9 mouse cellular contexts compared by ENCODE assay signal in genomic region chr8:114294889-114295748, GRCm38 (mm10).
A peak's percentile ranks its signal among the peaks of the same experiment; 100 is the strongest.
DNase-seq lines count a peak whose midpoint lies in the region; ATAC-seq and TF ChIP-seq lines count a peak whose summit lies in the region.
"Had no signal": no experiment of that assay in that cellular context is flagged by ENCODE, and none has a peak within 500 bp of the region (broad histone marks: within the 10 kb centered on the region; RNA-seq: fewer than 3 reads in every experiment).

No protein-coding gene starts in this region.

- no peak for TF ChIP-seq EP300 in lung, postnatal 0 days (IDR thresholded peaks at IDR 0.05)

- H3K9me3 ChIP-seq in lung, postnatal 0 days (ENCODE audit: low read length): no peaks in the 10 kb centered on the region

- H3K27ac ChIP-seq in lung, postnatal 0 days (ENCODE audit: low read length): no peak overlapping the region

- H3K27me3 ChIP-seq in lung, postnatal 0 days (replicated peaks; ENCODE audit: insufficient read depth, low read length): no peaks in the 10 kb centered on the region

- ATAC-seq in lung, postnatal 0 days: no peak
- ATAC-seq in megakaryocyte progenitor cell, adult 5-6 weeks (replicated peaks; ENCODE audit: poor library complexity): no peak

- DNase-seq in lung, postnatal 14 days: peak; percentile 0
- DNase-seq in lung, postnatal 0 days (ENCODE audit: low spot score): no peak
- peak; percentile 59 to 65 for DNase-seq in frontal cortex, postnatal 10 days (ENCODE audit: low spot score in 2 of 2)
- DNase-seq in left cerebral cortex, adult 9 months (ENCODE audit: low spot score in 2 of 2): peak; percentile 67 to 83
- peak; percentile 74 for DNase-seq in retina, postnatal 7 days (ENCODE audit: low read depth, low spot score)
- DNase-seq in kidney, postnatal 14 days: no peak
- DNase-seq in adrenal gland, adult 18-20 months (ENCODE audit: low spot score in 2 of 2): no peak

- H3K4me2 ChIP-seq in lung, postnatal 0 days (replicated peaks; ENCODE audit: low read depth, low read length): no peak overlapping the region

- no peak overlapping the region for H3K4me3 ChIP-seq in lung, postnatal 0 days (ENCODE audit: low read depth, low read length)

- no peaks in the 10 kb centered on the region for H3K4me1 ChIP-seq in lung, postnatal 0 days (ENCODE audit: insufficient read depth, low read depth, low read length)

- no peaks in the 10 kb centered on the region for H3K36me3 ChIP-seq in lung, postnatal 0 days (ENCODE audit: insufficient read depth, low read length)
- H3K36me3 ChIP-seq: G1E had no signal

- 56% methylated on average over 11 of the region's 11 CpGs for WGBS in lung, postnatal 0 days

- H3K9ac ChIP-seq in lung, postnatal 0 days (replicated peaks; ENCODE audit: low read depth): no peak overlapping the region

- TF ChIP-seq CTCF in lung, postnatal 0 days (IDR thresholded peaks at IDR 0.05): no peak

Comparison
In these comparisons a context has a peak if more than half of its experiments do, and no peak if none do; other contexts are left out.
1. DNase-seq: peak in lung, postnatal 14 days (single experiment), frontal cortex, postnatal 10 days (2 of 2), left cerebral cortex, adult 9 months (2 of 2) and retina, postnatal 7 days (single experiment); none in lung, postnatal 0 days (single experiment), kidney, postnatal 14 days (single experiment) and adrenal gland, adult 18-20 months (0 of 2).